Mouse (Mus musculus) thymus, postnatal 4 days (tissue): ENCODE results near the gene Ccdc24.

Source experiments
- DNase-seq: peaks from one replicate; pipeline ENCODE4 v3.0.0; 2021

Ccdc24 gene

GRCm38 (mm10) chr4:117850176-117850575, 22.2 kb downstream of the Ccdc24 start:
- DNase-seq = no peak

GRCm38 (mm10) chr4:117849506-117849905, 22.9 kb downstream of the Ccdc24 start:
- DNase-seq = no peak

GRCm38 (mm10) chr4:117849063-117849462, 23.3 kb downstream of the Ccdc24 start:
- DNase-seq = no peak

GRCm38 (mm10) chr4:117847011-117847410, 25.3 kb downstream of the Ccdc24 start:
- no peak for DNase-seq

DNA sequence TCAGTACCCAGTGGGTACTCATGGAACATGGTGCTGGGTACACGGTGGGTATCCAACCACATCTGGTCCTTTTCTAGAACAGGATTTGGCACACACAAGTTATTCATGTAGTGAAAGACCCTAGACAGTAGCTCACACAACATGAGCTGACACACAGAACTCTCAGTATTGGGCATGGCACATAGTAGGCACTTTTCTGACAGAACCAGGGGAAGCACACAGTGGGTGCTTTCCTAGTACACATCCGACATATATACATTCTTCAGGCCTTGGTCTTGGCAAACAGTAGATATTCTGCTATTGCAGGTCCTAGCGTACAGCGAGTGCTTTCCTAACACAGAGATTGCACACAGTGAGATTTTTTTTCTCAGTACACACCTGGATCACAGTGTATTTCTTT, 26.1 kb downstream of the Ccdc24 start:
- no peak for DNase-seq

GRCm38 (mm10) chr4:117845316-117845715, 27.0 kb downstream of the Ccdc24 start:
- no peak for DNase-seq

- no peak for DNase-seq
These were observed 27.9 kb downstream of the Ccdc24 start for GRCm38 (mm10) chr4:117844467-117844866.

DNA sequence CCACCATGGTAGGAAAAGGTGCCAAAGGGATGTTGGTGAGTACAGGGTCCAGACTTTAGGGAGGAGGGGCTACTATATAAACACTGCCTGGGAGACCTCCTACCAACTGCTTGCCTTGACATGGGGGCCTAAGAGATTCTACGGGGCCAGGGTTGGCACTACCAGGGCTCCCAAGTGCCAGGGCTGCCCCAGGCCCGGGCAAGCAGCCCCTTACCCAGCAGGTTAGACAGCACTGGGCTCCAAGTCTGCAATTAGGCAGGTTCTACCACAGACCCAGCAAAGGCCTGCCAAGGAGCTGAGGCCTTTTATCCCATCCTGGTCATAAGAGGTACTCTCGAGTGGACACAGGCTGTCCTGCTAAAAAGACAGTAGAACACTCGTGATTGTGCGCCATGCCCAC, 29.3 kb downstream of the Ccdc24 start:
- DNase-seq = no peak

- DNase-seq = no peak
These were observed 30.8 kb downstream of the Ccdc24 start for GRCm38 (mm10) chr4:117841566-117841965.

DNA sequence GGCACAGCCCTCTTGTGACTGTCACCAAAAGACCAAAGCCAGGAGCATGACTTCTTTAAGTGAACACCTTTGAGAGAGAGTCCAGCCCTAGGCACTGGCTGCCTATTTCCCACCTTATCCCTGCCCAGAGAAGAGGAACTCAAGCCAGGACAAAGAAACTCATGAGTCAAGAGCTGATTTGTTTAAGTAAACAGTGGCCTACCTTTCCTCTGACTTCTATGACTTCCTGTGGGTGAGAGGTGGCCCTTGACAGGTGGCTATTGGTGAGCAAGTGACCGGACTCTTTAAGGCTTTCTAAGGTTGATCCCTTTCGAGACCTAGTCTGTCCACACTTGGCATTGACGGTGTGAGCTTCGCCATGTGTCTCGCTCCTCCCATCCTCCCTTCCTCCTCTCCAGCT, 31.5 kb downstream of the Ccdc24 start:
- no peak for DNase-seq

DNA sequence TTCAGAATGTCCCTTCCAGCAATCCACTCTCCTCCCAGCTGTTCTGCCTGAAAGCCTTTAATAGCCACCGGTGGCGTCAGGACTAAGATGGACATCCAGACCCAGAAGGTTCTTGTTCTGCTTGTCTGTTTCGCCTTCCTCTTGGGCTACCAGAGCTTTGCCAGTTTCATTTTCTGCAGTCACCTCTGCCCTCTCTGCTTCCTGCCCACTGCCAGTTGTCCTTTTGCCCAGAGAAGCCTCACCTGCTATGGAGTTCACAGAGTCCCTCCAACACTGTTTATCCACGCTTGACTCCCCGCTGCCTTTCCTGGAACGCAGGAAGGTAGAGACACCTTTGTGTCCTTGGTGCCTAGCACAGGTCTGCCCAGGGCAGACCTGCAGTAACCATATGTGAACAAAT, 33.0 kb downstream of the Ccdc24 start:
- no peak for DNase-seq

DNA sequence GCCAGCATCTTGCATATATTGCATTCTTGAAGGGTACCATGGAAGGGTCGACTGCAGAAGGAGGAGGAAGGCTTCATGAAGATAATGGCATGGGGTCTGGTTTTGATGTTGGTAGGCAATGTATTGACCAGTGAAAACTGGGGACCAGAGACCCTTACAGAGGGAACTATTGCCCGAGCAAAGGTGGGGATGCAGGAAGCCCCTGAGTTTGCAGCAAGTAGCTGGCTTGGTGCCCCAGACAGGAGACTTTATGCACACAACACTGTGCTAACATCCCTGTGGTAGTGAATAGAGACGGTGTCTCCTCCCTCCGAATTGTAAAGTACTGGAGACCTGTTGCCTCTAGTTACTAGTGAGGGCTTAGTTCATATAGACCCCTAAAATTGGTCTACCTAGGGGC, 35.1 kb downstream of the Ccdc24 start:
- no peak for DNase-seq

DNA sequence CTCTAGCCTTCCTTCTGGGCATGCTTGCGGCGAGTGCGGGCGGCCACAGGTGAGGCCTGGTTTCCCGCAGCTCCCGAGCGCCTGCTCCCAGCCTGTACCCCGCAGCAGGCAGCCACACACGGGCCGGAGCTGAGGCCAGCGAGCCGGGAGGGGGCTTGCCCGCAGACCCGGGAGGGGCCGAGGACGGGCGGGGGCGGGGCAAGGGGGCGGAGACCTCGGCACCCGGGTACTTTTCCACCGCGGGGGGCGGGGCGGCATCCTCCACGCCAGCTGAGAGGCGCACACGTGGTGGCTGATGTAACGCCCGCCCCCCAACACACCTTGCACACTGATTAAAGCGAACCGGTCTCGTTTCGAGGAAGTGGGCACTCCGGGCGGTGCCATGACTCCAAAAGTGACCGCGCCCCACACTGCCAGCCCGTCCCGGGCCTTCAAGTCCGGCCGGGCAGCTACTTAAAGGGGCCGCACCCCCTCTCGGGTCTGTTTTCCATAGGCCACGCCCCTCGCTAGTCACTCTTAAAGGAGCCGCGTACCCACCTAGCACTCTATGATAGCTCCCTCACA, 36.1 kb downstream of the Ccdc24 start:
- peak; percentile 94 for DNase-seq

GRCm38 (mm10) chr4:117835531-117836111, 36.7 kb downstream of the Ccdc24 start:
- peak; percentile 57 for DNase-seq

- DNase-seq = peak; percentile 60
These were observed 37.4 kb downstream of the Ccdc24 start for GRCm38 (mm10) chr4:117834845-117835530.

DNA sequence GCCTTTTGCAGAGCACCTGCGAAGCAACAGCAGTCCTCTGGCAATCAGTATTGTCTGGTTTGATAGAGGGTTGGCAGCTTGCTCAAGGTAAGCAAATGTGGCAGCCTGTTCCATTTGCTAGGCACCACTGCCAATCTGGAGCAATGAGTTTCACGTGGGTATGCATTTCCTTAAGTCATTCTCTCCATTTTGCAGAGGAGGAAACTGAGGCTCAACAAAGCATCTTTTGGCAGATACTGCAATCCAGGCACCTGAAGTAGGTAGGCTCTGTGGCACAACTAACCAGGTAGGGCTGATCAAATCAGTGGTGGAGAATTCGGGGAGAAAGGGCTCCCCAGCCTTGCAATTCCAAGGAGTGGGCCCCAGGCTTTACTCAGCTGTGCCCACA, 37.9 kb downstream of the Ccdc24 start, which contains the start of gene Slc6a9:
Gene Slc6a9 (plus strand): TSS at position 50 of the 388 bp plus-strand sequence.
- DNase-seq = no peak

DNA sequence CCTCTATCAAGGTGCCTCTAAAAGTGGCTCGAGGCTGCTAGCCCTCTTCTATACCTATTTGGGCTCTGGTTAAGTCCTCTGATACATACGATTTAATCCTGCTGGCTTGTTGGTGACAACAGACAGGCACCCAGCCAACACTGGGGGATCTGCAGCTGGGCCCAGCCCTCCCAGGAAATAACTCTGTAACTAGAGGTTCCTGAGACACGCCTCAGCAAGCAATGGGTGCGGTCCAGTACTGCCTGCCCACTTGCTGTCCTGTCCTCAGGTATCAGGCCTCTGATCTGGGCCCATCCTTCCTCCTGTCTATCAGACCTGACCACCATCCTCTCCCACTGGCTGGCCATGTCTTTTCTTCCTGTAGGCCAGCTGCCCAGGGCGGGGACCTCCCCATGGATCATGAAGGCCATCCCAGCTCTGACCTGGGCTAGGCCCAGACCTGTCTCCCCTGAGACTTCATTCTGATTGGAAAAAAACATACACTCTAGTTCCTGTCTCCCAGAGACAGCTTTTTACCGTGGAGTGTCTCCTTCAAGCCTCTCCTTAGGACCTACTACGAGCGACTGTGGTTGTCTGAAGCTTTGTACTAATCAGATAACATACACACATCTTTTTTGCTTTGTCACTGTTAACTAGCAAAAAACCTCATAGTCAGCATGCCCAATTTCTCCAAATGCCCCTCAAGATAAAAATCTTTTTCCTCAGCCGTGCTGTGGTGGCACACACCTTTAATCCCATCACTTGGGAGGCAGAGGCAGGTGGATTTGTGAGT, 40.3 kb downstream of the Ccdc24 start:
- no peak for DNase-seq

DNA sequence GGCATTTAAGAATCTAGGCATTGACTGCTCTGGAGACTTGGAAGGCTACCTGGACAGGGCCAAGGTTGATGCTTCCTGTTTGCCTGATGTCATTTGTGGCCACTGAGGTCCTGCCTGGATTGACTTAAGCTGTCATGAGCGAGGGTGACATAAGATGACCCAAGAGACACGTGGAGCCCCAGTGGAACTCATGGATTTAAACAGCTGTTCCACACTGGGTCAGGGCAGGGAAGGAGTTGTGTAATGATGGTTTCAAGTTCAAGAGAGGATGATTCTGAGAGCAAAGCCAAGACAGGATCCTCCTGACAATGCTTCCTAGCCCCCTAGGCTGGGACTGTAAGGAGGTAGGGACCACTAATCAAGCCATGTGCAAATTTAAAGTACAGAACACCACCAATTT, 40.9 kb downstream of the Ccdc24 start:
- DNase-seq = no peak

GRCm38 (mm10) chr4:117830801-117831200, 41.6 kb downstream of the Ccdc24 start:
- no peak for DNase-seq

DNA sequence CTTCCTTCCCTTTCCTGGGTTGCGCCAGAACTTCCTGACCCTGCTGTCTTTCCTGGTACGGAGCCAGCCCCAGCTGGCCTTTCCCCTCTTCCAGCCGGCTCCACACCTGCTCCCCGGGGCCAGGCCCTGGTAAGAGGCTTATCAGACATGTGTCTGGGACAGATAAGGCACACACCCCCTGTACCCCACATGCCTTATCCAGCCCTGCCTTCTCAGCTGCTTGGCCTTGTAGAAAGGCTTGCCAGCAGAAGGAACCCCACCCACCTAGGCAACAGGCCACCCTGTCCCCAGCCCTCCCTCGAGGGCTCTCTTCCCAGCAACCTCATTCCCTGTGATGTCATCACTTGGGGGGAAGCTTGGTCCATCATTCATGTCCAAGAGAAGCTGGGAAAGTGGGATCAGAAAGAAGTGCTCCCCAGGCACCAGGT, 42.2 kb downstream of the Ccdc24 start:
- no peak for DNase-seq

GRCm38 (mm10) chr4:117829260-117830123, 42.9 kb downstream of the Ccdc24 start:
- DNase-seq = peak; percentile 44

- no peak for DNase-seq
These were observed 43.7 kb downstream of the Ccdc24 start for GRCm38 (mm10) chr4:117828572-117829145.
